Mouse (Mus musculus) testis, postnatal 14 days (tissue): ENCODE results near the gene Larp4b.
"Not testable (repeated sequence)": the region's sequence is repeated elsewhere in the genome, so short reads cannot be mapped to it uniquely, and the experiment has no call there.

Experiments used
- DNase-seq: peaks from one replicate; pipeline ENCODE4 v3.0.0; 2021; ENCODE audit warnings: low spot score

The Larp4b gene

DNA sequence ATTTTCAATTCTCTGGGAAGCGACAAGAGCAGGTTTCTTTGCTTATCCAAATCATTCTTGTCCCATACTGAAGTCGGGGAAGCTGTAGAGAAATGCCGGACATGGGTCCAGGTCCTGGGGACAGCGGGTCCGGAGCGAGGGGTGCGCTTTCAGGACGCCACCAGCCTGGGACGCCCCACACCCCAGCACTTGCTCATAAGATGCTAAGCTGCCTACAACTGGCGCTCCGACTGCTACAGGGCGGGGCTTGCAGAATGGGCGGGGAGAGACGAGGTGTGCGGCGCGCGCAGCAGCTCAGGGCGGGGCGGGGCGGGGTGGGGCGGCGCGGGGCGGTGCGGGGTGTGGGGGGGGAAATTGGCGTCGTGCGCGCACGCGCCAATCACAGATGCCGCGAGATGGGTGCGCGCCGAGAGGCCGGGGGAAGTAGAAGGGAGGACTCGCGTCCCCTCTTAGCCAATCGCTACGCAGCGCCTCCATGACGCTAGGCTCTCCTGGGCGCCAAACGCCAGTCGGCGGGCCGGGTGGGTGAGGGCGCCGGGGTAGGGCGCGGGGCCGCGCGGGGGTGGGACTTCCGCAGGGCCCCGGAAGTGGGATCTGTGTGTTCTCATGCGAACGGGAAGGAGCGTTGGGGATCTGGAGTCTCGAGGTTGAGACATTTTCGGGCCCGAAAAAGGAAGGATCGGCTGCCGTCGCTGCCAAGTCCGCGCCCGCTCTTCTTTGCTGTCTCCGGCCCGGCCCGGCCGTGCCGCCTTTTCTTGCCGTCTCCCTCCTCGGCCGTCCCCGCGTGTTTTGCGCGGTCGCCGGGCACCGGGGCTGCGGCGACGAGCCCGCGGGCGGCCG lies at the start of gene Larp4b:
Gene Larp4b (plus strand): TSS at position 566 of the 840 bp plus-strand sequence.
- peak; percentile 98 for DNase-seq

DNA sequence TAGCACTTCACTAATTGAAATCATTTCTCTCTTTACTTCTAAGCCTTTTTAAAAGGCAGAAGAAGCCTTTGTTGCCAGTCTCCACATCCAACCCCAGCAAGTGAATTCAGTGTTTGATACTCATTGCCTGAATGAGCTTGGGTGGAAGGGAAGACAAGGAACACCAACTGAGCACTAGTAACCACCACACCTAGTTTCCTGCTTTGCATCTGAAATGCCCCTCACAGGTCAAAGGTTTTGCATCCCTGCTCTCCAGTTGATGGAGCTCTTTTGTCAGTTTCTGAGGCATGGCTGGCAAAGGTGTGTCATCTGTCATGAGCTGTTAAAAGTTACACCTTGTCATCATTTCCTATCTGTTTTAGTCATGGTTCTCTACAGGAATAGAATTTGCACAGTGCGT lies 49.0 kb upstream of the Larp4b start:
- no peak for DNase-seq

DNA sequence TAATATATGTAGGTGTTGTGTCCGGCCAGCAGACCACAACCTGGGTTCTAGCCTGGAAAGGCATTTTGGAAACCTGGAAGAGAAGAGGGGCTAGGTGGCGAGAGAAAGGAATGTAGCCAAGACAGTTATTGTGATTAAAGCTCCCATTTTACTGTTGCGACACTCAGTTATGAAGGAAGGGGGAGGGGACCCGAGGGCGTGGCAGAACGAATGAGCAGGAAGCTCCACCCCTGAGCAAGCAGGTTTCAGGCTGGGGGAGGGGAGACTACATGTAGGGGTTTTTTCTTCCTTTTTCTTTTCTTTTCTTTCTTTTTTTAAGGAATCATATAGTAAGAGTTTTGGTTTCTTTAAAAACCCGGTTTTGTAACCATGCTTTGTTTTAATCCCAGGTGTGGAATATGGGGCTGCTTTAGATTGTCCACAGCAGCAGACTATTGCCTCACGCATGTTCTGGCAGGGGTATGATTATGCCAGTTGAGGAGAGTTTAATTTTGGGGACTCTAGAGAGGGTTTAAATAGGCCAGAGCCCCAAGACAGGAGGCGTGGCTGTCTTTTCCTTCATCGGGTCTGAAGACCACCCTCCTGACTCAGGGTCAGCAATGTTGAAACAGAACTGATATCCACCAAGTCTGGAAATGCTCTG lies 41.5 kb upstream of the Larp4b start:
- DNase-seq = not testable (repeated sequence)

DNA sequence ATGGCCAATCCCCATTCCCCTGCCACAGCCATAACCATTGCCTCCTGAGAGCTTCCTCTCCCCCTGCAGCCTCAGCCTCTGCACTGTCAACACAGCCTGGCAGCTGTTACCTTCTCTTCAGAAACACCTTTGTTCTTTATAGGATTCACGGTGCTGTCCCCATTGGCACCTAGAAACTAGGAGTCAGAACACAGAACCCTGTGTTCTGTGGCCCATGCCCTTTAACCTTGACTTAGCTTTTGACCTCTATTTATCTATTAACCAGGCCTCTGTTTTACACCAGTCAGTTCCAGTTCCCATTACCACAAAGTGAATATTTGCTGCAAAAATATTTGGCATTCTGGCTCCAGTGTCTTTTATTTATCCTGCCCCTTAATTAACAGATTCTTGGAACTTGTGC lies 36.4 kb upstream of the Larp4b start:
- DNase-seq = no peak

DNA sequence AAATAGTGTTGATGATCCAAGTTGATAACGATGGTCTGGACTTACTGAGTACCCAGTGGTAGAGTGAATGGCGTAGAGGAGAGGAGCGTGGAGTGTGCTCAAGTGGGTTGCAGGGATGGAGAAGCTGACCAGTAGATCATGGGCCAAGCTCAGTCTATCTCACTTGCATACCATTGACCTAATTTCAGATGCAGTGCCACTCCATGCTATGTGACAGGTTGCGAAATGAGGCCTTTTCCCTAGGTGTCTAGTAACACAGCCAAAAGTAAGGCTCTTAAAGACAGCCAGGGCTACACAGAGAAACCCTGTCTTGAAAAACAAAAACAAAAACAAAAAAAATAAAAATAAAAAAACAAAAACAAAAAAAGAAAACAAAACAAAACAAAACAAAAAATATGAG lies 35.0 kb upstream of the Larp4b start:
- no peak for DNase-seq

DNA sequence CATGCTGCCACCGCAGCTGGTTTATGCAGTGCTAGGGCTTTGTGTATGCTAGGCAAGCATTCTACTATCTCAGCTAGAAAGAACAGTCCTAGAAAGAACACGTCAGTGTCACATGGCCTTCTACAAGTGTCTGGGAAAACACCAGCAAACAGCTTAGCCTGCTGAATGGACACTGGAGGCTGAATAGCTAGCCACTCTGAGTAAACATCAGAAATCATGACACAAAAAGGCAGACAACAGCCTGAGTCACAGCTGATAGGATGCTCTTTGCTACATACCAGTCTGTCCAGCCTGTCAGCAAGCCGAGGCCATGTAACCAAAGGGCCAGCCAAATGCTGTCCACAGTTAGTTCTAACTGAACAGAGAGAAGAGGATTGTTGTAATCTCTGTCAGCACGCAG lies 32.3 kb upstream of the Larp4b start:
- DNase-seq = no peak

DNA sequence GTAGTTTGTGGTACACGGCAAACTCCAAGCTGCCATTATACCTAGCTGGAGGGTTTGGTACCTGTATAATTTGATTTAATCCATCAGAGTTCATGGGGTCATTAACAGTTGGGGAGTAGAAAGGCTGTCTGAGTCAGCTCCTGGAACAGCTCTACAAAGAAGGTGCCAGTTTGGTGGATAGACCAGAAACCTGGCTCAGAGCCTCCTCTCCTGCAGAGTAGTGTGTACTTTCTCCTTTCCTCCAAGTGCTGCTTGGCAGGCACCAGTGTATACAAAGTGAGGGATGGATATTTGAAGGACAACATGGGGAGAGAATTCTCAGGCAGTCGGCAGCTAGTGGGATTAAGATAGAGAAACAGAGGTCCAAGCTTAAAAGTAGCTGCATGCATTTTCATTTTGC lies 29.5 kb upstream of the Larp4b start:
- DNase-seq = no peak

DNA sequence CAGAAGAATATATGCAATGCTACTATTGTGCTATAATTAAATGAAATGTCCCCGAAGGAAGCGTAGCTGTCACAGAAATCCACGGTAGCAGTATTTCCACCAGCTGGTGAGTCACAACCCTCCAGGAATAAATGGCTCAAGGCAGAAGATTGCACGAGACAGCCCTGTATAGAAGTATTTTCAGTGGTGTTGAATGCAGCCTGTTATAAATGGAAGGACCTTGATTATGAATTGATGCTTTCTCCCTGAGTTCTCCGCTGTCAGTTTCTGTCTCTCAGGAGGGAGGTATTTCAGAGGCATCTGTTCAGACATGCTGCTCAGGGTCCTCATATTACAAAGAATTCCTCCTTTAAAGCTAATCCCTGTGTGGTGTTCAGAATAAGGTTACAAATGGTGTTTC lies 27.6 kb upstream of the Larp4b start:
- no peak for DNase-seq

DNA sequence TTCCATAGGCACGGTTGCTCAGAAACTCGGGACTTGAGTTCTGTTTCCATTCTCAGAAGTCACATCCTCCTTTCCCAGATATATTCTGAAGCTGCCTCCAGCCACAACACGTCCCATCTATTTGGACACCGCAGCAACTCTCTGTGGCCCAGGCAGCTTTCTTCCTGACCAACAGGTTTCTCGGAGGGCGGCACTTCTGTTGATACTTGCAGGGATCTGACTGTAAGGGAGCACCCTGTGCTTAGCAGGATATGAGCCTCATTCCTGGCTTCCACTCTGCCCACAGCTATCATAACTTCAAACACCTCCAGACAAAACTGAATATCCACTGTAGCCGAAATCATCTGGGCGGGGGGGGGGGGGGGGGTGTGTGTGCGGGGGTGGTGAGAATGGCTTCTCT lies 22.7 kb upstream of the Larp4b start:
- DNase-seq = no peak

DNA sequence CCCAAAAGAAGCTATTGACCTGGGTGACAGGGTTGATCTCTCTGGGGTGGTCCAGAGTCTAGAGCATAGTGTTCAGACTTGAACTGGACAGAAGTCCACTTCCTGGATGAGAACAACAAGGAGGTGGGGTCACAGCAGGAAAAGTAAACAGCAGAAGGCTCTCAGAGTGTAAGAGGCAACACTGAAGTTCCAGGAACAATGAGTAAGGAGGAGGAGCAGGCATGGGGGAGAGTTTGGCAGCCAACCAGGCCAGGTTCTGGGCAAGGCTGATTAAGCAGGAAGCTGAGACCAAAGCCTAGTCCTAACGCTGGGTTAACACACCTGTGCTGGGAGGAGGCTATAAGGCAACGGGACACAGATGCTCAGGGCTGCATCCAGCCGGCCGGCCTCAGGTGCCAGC lies 19.9 kb upstream of the Larp4b start:
- DNase-seq = no peak

DNA sequence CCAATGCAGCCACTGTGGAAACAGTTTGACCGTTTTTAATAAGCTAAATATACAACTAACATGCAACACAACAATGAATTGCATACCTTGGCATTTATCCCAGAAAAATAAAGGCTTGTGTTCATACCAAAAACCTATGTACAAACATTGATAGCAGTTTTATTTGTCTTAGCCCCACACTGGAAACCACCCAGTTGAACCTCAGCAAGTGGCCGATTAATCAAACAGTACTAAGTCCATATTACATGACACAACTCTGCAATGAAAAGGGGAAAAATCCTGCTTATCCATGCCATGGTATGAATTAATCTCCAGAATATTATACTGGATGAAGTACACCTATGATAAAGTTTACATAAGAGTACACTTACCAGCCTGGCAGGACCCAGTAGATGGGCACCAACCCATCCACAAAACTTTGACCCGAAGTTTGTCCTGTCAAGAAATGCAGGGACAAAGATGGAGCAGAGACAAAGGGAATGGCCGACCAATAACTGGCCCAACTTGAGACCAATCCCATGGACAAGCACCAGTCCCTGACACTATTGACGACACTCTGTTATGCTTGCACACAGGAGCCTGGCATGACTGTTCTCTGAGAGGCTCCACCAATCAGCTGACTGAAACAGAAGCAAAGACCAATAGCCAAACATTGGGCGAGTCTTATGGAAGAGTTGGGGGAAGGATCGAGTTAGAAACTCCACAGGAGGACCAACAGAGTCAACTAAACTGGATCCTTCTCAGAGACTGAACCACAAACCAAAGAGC lies 17.7 kb upstream of the Larp4b start:
- no peak for DNase-seq

DNA sequence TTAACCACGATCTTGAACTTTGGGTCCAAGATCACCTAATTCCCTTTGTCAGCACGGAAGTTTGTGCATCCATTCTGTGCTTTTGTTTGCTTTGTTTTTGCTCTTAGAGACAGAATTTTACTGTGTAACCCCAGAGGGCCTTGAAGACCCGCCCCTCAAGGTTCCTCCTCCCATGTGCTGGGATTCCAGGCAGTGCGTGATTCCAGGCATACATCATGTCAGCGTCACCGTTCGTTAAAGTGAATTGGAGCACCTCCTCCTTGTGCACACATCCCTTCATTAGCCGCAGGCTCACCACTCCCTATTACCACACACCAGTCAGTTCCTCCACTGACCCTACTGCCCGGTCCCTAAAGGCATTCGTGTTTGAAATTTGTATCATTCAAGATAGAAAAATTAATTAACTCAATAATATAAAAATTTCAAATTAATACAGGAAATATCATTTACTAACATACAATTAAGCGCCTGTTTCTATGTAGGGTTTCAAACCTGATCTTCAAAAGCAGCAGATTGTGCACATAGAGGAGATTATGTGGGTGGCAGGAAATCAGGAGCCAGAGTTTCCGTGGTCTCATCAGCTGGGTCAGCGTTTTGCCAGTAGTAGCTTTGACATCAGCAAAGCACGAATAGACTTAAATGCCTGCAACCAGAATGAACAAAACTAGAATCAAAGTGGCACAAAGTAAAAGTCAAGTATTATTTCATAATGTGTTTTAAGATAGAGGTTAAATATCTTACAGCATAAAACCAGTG lies 11.4 kb upstream of the Larp4b start:
- no peak for DNase-seq

DNA sequence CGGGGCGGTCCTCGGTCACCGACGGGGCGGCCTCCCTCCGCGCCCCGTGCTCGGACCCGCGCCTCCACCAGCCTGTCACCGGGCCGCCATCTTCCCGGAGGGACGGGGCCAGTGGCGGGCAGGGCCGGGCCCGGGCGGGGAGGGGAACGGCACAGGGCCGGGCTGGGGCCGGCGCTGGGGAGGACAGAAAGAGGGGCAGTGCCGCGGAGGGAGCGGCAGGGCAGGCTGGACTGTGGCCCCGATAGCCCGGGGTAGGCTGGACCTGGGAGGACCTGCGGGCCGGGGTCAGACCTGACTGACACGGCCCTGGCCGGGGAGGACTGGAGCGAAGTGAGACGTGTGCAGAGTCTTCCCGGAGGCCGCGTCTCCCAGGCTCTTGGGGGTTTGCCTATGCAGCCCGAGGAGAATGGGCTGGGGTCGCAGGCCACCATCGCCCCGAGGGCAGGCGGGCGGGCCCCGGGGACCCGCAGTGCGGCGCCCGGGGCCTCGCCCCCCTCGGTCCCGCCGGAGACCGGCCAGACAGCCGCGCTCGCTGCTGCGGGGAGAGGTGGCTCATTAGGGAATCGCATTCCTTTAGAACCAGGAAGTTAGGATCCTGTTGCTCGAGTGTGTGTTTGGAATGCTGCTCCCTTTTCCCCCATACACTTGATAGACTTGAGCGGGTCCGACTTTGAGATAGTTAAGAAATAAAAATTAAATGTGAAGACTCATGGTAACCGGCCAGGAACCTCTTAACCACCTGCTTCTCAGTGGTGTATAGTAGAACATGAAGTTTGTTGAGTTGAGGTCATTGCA lies 702 bp downstream of the Larp4b start:
- peak; percentile 77 for DNase-seq

DNA sequence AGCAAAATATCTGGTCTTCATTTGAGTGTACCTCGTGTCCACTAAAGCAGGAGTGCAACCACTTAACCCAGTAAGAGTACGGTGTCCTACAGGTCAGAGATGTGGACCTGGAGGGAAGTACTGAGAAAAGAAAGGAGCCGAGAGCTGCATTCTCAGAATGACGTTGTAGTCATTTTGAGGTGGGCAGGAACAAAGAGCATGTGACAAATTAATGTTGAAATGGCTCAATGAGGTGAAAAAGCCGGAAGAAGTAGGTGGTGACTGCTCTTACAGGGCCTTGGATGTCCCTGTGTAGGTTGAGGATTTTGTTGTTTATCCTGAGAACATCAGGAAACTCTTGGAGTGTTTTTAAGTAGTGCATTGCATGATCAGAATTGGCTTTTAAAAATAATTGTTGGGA lies 5.6 kb downstream of the Larp4b start:
- no peak for DNase-seq

DNA sequence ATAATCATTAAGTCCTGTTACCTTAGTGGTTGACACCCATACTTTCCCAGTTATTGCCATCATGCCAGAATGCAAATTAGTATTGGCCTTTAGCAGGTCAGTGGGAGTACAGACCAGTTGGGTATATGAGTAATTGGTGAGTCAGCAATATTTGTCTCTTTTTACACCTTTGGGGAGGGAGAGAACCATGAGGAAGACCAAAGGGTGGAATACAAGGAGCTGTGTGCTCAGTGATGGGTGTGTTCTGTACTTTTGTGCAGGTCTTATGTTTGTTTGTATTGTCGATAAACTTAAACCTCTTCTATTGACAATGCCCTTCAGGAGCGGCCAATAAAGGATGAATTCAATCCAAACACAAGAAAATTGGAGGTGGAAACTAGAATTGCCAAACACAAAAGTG lies 6.8 kb downstream of the Larp4b start:
- no peak for DNase-seq

DNA sequence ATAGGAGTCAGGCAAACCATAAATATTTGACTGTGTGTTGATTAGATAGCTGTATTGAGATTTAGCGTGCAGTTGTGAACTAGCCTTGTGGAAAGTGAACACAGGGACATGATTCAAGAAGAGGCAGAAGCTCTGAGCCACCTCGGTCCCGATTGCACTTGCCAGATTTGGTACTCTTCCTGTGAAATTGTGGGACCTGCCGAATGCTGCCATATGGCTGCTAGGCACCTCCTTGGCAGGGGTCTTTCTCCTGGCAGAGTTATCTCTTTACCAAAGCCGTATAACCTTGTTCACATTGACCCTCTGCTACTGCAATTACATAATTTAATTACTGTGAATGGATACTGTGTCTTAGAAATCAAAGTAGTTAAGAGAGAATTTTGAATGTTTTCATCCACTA lies 12.6 kb downstream of the Larp4b start:
- DNase-seq = no peak

DNA sequence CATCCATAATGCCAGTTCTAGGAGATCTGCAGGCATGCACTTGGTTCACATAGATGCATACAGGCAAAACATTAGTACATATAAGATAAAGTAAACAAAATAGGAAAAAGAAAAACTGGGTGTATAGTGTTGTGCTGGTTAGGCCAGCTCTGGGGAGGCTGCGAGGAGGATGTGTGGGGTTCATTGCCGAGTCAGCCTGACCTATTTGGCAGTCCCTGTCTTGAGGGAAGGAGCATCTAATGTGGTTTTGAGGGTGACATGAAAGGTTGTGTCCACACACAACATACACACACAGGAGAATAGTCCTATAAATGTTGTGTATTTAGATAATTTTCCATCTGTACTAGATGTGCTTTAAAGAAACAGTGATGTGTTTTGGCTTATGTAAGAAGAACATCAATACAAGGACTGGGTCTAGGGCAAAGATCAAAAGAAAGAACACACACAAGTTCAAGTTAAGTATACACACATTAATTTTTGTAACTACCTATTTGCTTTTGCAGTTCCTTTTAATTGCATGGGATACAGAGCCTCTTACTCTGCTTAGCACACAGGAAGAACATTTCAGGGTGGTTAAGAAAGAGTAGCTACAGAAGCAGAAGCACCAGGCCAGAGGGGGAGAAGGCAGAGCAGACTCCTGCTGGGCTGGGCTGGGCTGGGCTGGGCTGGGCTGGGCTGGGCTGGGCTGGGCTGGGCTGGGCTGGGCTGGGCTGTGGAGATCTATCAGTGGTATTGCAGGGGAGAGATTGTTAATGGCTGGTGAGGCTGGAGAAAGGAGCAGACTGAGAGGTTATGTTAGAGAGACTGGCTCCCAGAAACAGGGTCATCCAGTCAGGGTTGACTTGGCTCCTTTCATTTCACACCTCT lies 13.5 kb downstream of the Larp4b start:
- DNase-seq = no peak

DNA sequence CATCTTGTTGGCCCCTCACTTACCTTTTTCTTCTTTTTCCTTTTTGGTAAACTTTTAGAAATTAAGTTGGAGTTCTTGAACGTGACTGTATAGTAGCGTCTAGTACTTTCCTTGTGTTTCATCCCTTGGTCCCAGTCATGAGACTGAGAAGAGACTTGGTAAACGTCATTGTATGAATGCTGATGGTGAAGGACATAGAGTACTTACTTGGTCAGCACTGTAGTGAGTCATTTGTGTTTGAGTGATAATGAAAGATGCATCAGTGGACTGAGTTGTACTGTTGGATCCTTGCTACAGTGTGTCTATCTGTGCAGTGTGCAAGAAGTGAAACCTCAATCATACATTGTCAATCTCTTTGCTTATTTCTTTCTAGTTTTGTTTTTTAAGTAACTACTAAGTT lies 20.1 kb downstream of the Larp4b start:
- DNase-seq = no peak

DNA sequence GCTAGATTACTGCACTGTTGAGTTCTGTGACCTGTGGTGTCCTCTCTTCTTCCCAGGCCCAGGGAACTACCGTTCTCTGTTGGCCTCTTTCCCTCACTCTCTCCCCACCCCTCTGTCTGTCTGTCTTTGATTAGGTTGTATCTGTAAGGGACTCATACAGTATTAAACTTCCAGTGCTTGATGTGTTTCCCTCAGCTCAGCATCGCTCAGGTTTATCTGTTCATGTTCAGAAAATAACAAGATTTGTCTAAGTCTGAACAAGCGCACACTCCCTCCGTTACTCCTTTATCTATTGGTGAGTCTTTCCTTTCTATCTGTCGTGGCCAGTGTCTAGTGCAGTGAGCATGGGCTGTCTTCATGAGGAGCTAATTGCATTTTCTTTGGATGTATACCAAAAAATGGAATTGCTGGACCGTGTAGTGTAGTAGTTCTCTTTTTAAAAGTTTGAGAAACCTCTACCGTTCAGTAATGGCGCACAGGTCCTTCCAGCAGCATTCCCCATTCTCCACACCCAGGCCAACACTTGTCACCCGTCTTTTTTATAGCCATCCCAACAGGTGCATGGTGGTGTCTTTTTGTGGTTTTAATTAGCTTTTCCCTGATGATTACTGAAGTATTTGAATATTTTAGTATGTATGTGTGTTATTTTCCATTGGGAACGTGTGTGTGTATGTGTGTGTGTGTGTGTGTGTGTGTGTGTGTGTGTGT lies 27.3 kb downstream of the Larp4b start:
- DNase-seq = no peak

DNA sequence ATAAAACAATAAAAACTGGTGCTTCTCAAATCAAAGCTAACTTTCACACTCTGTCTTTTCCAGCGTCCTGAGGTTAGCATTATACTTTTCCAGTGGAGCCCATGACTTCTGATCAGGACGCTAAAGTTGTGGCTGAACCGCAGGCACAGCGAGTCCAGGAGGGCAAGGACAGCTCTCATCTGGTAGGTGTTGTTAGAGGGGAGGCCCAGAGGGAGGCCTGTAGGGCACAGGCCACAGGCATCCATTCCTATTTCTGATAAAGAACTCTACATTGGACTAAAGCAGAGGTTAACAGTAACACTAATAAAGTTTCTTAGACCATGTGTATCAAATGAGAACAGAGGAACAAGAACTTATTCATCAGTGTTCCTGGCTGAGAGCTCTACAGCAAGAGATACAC lies 28.4 kb downstream of the Larp4b start:
- DNase-seq = no peak
